Mouse (Mus musculus) kidney, adult 2 months (tissue): Measurements from ENCODE around the gene Copg2.

Source experiments
- CTCF ChIP-seq: fragments of 200-500 bp; conservative IDR thresholded peaks from 2 replicates; pipeline ENCODE4 v1.5.1; 2011; ENCODE audit warnings: low read depth, mild to moderate bottlenecking, control low read depth, low read length, moderate library complexity, mixed read lengths; ENCODE audit not compliant: insufficient read depth, insufficient read length
- POLR2A ChIP-seq: fragments of 200-500 bp; IDR thresholded peaks from one replicate; pipeline ENCODE4 v1.6.1; 2011; ENCODE audit warnings: low read depth, low read length, control low read depth

GRCm38 (mm10) chr6:30904033-30904432 lies 7.4 kb upstream of the Copg2 start:
- no peak for TF ChIP-seq CTCF
- TF ChIP-seq POLR2A = no peak
